Comparison of ENCODE assay signal across 8 mouse cellular contexts in the genomic region with DNA sequence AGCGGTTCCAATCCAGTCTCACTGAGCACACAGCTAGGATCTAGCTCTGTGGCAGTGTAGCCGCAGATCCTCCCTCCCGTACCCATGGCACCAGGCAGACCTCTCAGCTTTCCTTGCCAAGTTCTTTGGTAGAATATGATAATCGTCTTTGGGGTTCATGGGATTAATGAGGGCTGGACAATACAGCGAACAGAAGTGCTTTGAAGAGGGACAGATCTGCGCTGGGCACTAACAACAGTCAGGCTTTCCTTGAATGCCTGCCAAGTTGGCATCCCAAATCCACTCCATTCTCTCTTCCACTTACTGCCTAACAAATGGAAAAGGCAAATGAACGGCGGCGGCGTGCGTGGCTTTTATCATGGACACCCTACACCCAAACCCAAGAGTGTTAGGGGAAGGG. TPM values are rescaled to one million over a fixed set of nuclear protein-coding genes. Genes with fewer than 3 reads are reported as not detected.
DNase-seq lines count a peak whose midpoint lies in the region; ATAC-seq lines count a peak whose summit lies in the region.
"Had no signal": no experiment of that assay in that cellular context is flagged by ENCODE, and none has a peak within 500 bp of the region (broad histone marks: within the 10 kb centered on the region; RNA-seq: fewer than 3 reads in every experiment).

No protein-coding gene starts in this region.

- DNase-seq in ovary, adult 18-20 months (ENCODE audit: low spot score), result peak; percentile 23
- DNase-seq in ovary, postnatal 14 days (ENCODE audit: low spot score), result no peak
- peak; percentile 54 to 65 for DNase-seq in layer of hippocampus, postnatal 36 days
- DNase-seq in right cerebral cortex, postnatal 4 days, result peak; percentile 64
- no peak for DNase-seq in spleen, postnatal 36 days (ENCODE audit: low spot score in 2 of 2)
- no peak for DNase-seq in kidney, postnatal 25 days

- no peaks in the 10 kb centered on the region for H3K36me3 ChIP-seq in forebrain, embryonic 15.5 days
- H3K36me3 ChIP-seq: liver, embryonic 15.5 days had no signal

- peak overlapping the region; percentile 82 for H3K27ac ChIP-seq in forebrain, embryonic 15.5 days (replicated peaks)
- H3K27ac ChIP-seq: liver, embryonic 15.5 days had no signal

- H3K27me3 ChIP-seq in forebrain, embryonic 15.5 days, result no peaks in the 10 kb centered on the region
- H3K27me3 ChIP-seq: liver, embryonic 15.5 days had no signal

- H3K9me3 ChIP-seq in forebrain, embryonic 15.5 days, result no peaks in the 10 kb centered on the region
- H3K9me3 ChIP-seq: liver, embryonic 15.5 days had no signal

- H3K4me2 ChIP-seq in forebrain, embryonic 15.5 days (replicated peaks), result peak overlapping the region; percentile 37

- peaks cover 32% of the 10 kb centered on the region for H3K4me1 ChIP-seq in forebrain, embryonic 15.5 days

- 0 out of 2 replicates have a peak overlapping the region, but pooled peaks have one; percentile 4 for H3K9ac ChIP-seq in forebrain, embryonic 15.5 days (replicated peaks)
- H3K9ac ChIP-seq: liver, embryonic 15.5 days had no signal

- H3K4me3 ChIP-seq in forebrain, embryonic 15.5 days, result no peak overlapping the region
- H3K4me3 ChIP-seq: liver, embryonic 15.5 days had no signal

- 13% methylated on average over 11 of the region's 11 CpGs for WGBS in forebrain, embryonic 15.5 days

- peak; percentile 76 for ATAC-seq in forebrain, embryonic 15.5 days (replicated peaks)

RNA-seq across cellular contexts. Expression of a gene that starts 21.0 kb away (rescaled TPM):
- polyA plus RNA-seq in forebrain, embryonic 15.5 days (2015; fragmentation: Nextera tagmentation; extraction: Ambion mirVana), result 0.28 and 0.33 TPM in 2 replicates
- total RNA-seq in layer of hippocampus, postnatal 36 days (2021), result under 1 TPM; 0.22 to 0.68 TPM

RNA-seq across cellular contexts. Expression of a gene that starts 29.6 kb away (rescaled TPM):
- polyA plus RNA-seq in forebrain, embryonic 15.5 days (2015; fragmentation: Nextera tagmentation; extraction: Ambion mirVana), result 11.1 TPM in 2 replicates
- total RNA-seq in layer of hippocampus, postnatal 36 days (2021), result 1 to 10 TPM; 5.3 to 6.3 TPM

Comparison
In these comparisons a context has a peak if more than half of its experiments do, and no peak if none do; other contexts are left out.
1. DNase-seq: peak in ovary, adult 18-20 months (single experiment), layer of hippocampus, postnatal 36 days (2 of 2) and right cerebral cortex, postnatal 4 days (single experiment); none in ovary, postnatal 14 days (single experiment), spleen, postnatal 36 days (0 of 2) and kidney, postnatal 25 days (0 of 2).